Mouse (Mus musculus) adrenal gland, postnatal 25 days (tissue): ENCODE measurements around the gene Fam117a. TPM values are rescaled to one million over a fixed set of nuclear protein-coding genes. Genes with fewer than 3 reads are reported as not detected.
A peak's percentile ranks its signal among the peaks of the same experiment; 100 is the strongest.

Experiments used
- DNase-seq: peaks from one replicate; pipeline ENCODE4 v3.0.0; 2021; ENCODE audit warnings: mixed read lengths
- total RNA-seq: library from RNA; stranded (reverse); gene quantifications from 2 replicates; pipeline ENCODE4 v1.2.3, GENCODE M21; 2021

Fam117a gene
- total RNA-seq, 1 experiment from 2014 or later: 13.8 TPM

DNA sequence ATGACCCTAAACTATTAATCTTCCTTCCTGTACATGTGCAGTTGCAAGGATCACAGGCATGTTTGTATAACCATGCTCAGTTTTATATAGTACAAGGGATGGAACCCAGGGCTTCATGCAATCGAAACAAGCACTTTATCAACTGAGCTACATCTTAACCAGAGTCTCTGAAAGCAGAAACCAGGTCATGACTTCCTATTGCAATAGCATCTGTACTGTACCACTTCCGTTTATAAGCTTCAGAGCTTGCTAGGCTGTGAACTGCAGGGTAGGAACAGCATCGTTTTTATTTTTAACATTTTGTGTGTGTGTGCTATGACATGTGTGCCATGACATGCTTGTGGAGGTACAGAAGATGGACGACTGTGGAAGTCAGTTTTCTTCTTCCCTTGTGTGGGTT is 3.6 kb upstream of the Fam117a start:
- no peak for DNase-seq

- no peak for DNase-seq
These were observed 3.0 kb upstream of the Fam117a start for GRCm38 (mm10) chr11:95333805-95334204.

- DNase-seq: no peak
These were observed 2.3 kb upstream of the Fam117a start for GRCm38 (mm10) chr11:95334448-95335060.

DNA sequence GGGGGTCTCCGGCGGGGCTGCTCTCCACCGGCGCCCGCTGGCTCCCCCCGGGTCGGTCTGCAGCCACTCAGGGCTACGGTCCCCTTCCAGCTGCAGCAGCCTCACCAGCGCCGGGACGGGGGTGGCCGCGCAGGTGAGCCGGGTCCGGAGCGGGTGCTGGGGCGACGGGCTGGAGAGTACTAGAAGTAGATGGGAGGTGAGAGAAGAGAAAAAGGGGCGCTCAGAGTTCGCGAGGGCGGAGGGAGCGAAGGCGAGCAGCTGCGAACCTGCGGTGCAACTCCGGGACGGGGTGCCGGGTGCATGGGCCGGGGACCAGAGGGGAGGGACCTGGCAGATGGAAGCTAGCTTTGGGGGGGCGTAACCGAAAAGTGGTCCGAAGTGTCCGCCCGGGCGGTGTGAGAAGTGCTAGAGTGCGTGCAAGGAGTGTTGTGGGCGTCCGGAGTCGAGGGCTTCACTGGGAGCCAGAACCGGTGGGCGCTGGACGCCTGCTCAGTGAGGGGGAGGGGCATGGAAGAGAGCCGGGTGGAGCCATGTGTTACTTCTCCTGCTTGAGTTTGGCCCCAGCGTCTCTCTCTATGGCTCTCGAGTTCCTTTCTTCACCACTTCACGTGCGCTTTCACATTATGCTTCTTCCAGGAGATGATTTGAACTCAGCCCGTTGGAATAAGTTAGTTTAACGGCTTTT is 453 bp downstream of the Fam117a start:
- DNase-seq: peak; percentile 47

DNA sequence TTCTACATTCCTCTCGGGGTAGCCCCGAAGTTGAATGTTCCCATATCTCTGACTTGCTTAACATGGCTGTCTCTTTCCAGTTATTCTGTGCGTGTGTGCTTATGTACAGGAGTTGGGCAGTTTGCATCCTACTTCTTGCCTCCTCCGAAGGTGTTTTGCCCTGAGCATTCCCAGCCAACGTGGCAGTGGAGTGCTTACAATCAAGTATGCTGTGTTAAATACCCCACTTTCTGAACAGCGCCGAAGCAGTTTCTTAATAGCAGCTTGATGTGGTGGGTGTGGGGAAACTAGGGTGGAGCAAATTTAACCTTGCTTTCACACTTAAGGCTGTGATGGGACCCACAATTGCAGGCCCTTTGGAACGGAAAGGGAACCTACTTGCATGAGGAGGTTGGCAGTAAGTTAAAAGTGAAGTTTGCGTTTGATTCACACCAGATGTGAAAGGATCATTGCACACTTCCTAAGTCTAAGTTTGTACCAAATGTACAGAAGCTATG is 1.1 kb downstream of the Fam117a start:
- DNase-seq: no peak

GRCm38 (mm10) chr11:95339471-95340021 is 2.7 kb downstream of the Fam117a start:
- DNase-seq: no peak

GRCm38 (mm10) chr11:95340259-95340658 is 3.4 kb downstream of the Fam117a start:
- DNase-seq: no peak

DNA sequence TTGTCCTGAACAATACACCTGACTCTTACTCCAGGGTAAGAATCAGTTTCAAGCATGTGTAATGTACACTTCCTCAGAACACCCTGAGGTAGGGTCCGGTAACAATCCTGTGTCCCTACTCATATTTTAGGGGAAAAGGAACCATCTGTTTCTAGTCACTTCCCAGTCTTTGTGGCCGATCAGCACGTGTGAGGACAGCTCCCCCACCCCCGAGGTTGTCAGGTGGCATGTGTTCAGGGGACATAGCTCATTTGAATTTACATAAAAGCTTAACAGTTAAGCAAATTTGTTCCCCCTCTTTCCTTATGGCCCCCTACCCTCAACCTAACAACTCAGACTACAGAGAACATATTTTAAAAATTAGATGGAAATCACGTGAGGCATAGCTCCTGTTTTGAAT is 3.8 kb downstream of the Fam117a start:
- no peak for DNase-seq

GRCm38 (mm10) chr11:95343180-95343579 is 6.4 kb downstream of the Fam117a start:
- no peak for DNase-seq

DNA sequence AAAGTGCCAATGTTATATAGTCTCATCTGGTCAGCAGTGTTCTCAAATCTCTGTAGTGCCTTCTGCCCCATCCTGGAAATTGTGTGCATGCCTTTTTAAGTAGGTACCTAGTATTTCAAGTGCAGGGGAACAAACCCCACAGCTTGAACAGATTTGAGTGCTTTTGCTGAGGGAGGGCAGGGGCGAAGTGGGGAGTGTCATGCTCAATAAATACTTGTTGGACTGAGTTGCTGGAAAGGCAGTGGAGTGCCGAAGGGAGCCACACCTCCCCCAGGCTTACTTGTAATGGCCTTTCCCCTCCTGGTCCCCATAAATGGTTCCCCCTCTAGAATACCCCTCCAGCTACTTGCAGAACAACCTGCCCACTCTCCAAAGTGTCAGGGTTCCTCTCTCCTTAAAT is 7.4 kb downstream of the Fam117a start:
- no peak for DNase-seq

DNA sequence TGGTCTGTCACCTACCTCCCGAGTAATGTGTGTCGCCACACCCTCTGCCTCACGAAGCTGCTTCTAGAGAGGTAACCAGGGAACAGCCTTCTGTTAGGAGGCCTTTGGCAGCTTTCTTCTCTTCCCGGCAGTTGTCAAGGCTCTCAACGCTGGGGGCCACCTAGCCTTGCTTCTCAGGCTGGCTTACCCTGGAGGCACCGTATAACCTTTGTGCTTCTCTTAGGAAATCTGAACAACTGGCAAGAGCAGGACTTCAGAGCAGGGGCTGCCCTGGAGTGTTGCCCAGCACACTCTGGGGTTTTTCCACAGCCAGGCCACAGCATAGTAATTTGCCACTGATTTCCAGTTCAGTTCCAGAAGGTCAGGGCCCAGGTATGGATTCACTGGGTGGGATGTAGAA is 13.5 kb downstream of the Fam117a start:
- peak; percentile 47 for DNase-seq

GRCm38 (mm10) chr11:95350960-95351359 is 14.1 kb downstream of the Fam117a start:
- no peak for DNase-seq

- no peak for DNase-seq
These were observed 15.9 kb downstream of the Fam117a start for GRCm38 (mm10) chr11:95352686-95353085.

- DNase-seq: no peak
These were observed 16.4 kb downstream of the Fam117a start for GRCm38 (mm10) chr11:95353226-95353625.

DNA sequence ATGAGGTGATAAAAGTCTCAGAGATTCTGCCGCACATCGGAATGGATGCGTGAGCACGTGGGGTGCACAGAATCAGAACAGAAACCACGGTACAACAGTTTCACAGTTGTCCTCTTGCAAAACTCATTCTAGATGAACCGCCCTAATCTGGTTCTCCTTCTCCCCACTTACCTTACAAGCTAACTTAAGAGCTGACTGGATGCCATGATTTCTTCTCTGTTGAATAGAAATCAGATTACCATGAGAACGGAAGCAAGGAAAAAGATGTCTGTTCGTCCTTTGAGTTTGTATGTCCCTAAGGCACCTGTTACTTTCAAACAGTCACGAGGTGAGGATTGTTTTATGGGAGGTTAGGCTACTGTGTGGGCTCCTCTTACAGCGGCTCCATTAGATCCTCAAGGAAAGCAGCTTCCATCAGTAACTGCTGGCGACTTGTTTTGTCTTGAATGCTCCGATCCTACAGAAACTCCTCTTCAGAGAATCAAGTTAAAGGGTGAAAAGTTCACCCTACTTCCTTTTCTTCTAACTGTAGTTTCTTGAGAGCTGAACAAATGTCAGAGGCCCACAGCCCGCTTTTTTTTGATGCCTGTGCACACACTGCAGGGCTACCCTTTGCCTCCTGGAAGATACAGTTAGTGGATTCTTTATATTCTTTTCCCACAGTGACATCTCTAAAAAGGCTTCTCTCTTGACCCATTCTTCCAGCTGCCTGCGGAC is 17.6 kb downstream of the Fam117a start:
- DNase-seq: no peak

DNA sequence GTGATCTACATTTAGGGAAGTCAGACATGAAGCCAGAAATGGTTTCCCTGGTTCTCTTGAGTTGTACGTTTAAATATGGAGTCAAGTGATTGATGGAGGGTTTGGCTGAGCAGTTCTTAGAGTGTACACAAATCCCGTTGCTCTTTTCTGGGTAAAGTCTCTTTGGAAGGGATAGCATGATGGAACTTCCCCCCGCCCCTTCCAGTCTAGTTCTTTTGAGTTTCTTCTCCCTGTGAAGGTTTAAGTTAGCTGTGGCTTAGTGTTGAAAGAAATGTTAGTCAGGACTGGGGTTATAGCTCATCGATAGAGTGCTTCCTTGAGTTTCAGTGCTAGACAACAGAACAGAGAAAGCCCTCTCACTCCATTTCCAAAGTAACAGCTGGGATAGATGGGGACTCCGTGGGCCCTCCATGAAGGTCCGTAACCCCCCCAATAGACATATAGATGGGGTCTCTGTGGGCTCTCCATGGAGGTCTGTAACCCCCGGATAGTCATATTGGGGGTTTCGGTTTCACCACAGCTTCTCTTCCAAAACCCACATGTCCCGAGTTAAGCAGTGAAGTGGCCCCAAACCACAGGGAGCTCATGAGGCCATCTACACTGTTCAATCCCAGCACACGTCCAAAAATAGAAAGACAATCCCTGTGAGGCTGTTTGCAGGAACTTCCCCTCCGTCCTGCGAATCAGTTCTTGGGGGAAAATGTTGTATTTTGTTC is 18.3 kb downstream of the Fam117a start:
- DNase-seq: no peak

DNA sequence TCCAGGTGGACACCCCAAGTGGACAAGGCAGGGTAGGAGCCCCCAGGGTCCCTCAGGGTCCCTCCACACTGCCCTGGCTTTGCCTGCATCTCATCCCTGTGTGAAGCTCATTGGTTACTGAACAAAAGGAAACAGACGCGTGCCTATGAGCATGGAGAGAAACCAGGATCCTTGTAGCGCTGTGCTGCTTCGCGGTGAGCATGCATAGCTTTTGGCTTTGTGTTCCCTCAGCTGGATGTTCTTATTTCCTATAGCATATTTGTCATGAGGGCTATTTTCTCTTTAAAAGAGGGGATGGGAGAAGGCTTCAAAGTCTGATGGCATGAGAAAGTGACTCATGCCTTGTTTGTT is 18.8 kb downstream of the Fam117a start:
- DNase-seq: no peak

- DNase-seq: no peak
These were observed 19.2 kb downstream of the Fam117a start for GRCm38 (mm10) chr11:95356039-95356438.

DNA sequence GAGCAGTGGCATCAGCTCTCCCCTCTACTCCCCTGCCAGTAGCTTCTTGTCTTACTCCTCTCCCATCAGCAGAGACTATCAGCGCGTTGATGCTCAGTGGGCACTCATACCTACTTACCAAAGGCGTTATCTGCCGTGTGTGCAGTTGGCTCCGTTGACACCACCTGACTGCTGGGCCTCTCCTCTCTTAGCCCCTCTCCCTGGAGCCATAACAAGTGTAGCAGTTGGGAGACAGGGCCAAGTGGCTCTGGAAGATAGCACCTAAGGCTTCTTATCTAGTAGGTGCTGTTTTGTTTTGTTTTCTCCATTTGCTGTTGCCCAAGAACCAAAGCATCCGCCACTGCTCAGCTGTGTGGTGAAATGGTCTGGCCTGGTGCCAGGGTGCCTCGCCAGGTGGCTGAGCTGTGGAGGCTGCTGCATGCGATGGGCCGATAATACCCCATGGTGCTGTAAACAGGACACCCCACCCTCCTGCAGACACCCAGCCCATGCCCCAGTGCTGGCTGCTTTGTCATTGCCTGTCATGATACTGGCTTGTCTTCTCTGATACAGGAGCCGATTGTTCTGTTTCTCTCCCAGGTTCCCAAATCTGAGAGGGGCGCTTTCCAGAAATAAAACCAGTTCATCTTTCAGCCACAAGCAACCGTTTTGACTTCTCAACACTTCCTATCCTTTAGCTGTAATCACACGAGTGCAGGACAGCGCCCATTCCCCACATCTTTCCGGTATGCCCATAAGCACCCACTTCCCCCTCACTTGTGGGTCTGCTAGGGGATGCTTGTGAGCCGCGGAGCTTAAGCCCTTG is 19.9 kb downstream of the Fam117a start:
- DNase-seq: peak; percentile 53

DNA sequence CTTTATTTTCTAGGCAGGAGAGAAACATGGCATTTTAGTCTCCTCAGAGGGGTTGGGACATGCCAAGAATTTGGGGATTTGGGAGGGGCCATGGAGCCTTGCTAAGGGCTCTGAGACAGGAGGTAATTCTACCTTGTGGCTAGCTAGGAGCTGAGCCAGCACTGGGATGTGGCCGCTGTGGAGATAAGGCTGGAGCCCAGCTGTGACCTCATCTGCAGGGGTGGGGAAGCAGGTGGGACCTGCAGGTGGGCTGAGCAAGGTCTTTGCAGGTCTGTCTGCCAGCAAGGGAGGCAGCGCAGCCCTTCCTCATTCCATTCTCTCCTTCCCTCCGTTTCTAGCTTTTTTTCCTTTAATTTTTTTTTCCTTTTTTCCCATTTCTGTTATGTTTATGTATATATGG is 21.4 kb downstream of the Fam117a start:
- no peak for DNase-seq

GRCm38 (mm10) chr11:95364388-95364787 is 27.6 kb downstream of the Fam117a start:
- no peak for DNase-seq

GRCm38 (mm10) chr11:95365596-95365995 is 28.8 kb downstream of the Fam117a start:
- DNase-seq: peak; percentile 58
